Mouse (Mus musculus) hindbrain, embryonic 12.5 days (tissue): ENCODE data around the gene Was. TPM values are rescaled to one million over a fixed set of nuclear protein-coding genes. Genes with fewer than 3 reads are reported as not detected.

Experiments used
- ATAC-seq: fragments of 200-750 bp; cut with Nextera tagmentation; 2 replicates; pipeline ENCODE4 v1.8.0; 2017; ENCODE audit warnings: moderate TSS enrichment; ENCODE audit not compliant: low FRiP score
- H3K27ac ChIP-seq: fragments of 300-500 bp; sonication (generic); 2 replicates; pipeline ENCODE4 v1.5.1; 2016; ENCODE audit warnings: mild to moderate bottlenecking
- H3K27me3 ChIP-seq: fragments of 300-500 bp; sonication (generic); 2 replicates; pipeline ENCODE4 v1.6.1; 2016; ENCODE audit warnings: mild to moderate bottlenecking
- H3K36me3 ChIP-seq: fragments of 300-500 bp; sonication (generic); 2 replicates; pipeline ENCODE4 v1.6.1; 2016; ENCODE audit warnings: mild to moderate bottlenecking
- H3K4me1 ChIP-seq: fragments of 300-500 bp; sonication (generic); 2 replicates; pipeline ENCODE4 v1.6.1; 2016
- H3K4me2 ChIP-seq: fragments of 300-500 bp; sonication (generic); replicated peaks from 2 replicates; pipeline ENCODE4 v1.6.1; 2016; ENCODE audit warnings: mild to moderate bottlenecking
- H3K4me3 ChIP-seq: fragments of 300-500 bp; sonication (generic); 2 replicates; pipeline ENCODE4 v1.5.1; 2016; ENCODE audit warnings: mild to moderate bottlenecking
- H3K9ac ChIP-seq: fragments of 300-500 bp; sonication (generic); 2 replicates; pipeline ENCODE4 v1.6.1; 2016; ENCODE audit warnings: mild to moderate bottlenecking, moderate library complexity
- H3K9me3 ChIP-seq: fragments of 300-500 bp; sonication (generic); replicated peaks from 2 replicates; pipeline ENCODE4 v1.6.1; 2016; ENCODE audit warnings: mild to moderate bottlenecking
- WGBS: fragments of 180-500 bp; shearing (Covaris S2); methylation state at CpG from one replicate; pipeline ENCODE4 v1.1.7; 2016; 5-methylcytosine and 5-hydroxymethylcytosine counted together
- polyA plus RNA-seq: library from polyadenylated mRNA; unstranded; fragments of >200 nt; fragmentation: Nextera tagmentation; extraction: Ambion mirVana; gene quantifications from 2 replicates; pipeline ENCODE4 v1.2.1, GENCODE M21; 2016

Was gene
- polyA plus RNA-seq = 0.21 TPM in 1 of 2 replicates, not detected in the other

DNA sequence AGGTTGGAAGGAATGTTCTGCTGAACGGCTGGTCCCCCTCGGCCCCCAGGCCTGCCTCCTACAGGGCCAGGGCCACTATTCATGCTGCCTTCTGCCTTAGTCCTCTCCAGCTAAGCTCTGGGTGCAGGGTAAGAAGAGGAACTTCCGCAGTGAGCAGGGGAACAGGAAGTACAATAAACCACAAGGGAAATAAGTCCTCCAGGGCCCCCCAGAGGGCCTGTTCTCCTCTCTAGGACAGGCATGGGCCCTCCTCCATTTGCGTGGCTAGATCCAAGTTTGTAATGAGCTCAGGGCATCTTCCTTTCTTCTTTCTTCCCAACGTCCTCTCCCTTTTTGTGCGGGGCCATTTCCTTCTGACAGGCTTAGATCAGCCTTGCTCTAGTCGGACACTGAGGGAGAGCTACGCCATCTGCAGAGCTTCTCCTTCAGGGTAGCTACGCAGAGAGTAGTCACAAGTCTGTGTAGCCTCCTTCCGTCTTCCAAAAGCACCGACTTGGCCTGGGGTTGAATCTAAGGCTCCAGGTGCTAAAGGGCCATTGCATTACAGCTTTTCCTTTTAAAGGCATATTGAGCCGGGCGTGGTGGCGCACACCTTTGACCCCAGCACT, at the start of gene Was:
Gene Was, minus strand, starts transcription at position 153 of the 608 bp plus-strand sequence.
- Histone ChIP-seq H3K9ac (no peak within 1 kb of the TSS), H3K4me1 (no peaks in the 10 kb centered on the region), H3K27me3 (no peaks in the 10 kb centered on the region), H3K4me2 (no peak within 1 kb of the TSS), H3K36me3 (no peaks in the 10 kb centered on the region), H3K27ac (no peak within 1 kb of the TSS), H3K9me3 (peaks cover 3% of the 10 kb centered on the region; the same call in 1 of the 2 replicates), H3K4me3 (no peak within 1 kb of the TSS)
- ATAC-seq = no peak
- 77% methylated on average over 14 of the region's 14 CpGs for WGBS

DNA sequence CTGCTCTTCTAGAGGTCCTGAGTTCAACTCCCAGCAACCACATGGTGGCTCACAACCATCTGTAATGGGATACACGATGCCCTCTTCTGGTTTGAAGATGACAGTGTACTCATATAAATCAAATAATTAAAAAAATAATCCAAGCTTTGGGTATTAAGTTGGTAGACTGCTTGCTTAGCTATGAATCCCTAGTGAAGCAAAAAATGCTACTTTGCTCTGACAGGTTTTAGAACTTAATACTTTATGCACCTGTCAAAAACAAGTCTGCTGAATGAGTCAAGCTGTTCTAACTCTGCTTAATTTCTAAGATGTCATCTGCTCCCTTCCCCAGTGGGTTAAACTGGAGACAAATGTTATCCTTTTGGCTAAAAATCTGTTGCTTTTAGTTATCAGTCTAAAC, 49.2 kb upstream of the Was start:
- Histone ChIP-seq H3K36me3 (peaks cover 18% of the 10 kb centered on the region; the same call in 1 of the 2 replicates), H3K27me3 (no peaks in the 10 kb centered on the region), H3K9ac (no peak overlapping the region), H3K4me1 (peaks cover 9% of the 10 kb centered on the region), H3K4me2 (no peak overlapping the region), H3K9me3 (no peaks in the 10 kb centered on the region), H3K27ac (no peak overlapping the region), H3K4me3 (no peak overlapping the region)
- 50% methylated on average over 1 of the region's 1 CpGs for WGBS
- no peak for ATAC-seq

- no peaks in the 10 kb centered on the region for H3K27me3 ChIP-seq
- H3K4me3 ChIP-seq = no peak overlapping the region
- no peak overlapping the region for H3K9ac ChIP-seq
- H3K4me1 ChIP-seq = peaks cover 3% of the 10 kb centered on the region; the same call in 1 of the 2 replicates
- WGBS = 47% methylated on average over 2 of the region's 2 CpGs
- no peak for ATAC-seq
- peaks cover 5% of the 10 kb centered on the region; the same call in 1 of the 2 replicates for H3K36me3 ChIP-seq
- no peaks in the 10 kb centered on the region for H3K9me3 ChIP-seq
- no peak overlapping the region for H3K27ac ChIP-seq
- no peak overlapping the region for H3K4me2 ChIP-seq
Observed at GRCm38 (mm10) chrX:8135886-8136285, 45.6 kb upstream of the Was start.

DNA sequence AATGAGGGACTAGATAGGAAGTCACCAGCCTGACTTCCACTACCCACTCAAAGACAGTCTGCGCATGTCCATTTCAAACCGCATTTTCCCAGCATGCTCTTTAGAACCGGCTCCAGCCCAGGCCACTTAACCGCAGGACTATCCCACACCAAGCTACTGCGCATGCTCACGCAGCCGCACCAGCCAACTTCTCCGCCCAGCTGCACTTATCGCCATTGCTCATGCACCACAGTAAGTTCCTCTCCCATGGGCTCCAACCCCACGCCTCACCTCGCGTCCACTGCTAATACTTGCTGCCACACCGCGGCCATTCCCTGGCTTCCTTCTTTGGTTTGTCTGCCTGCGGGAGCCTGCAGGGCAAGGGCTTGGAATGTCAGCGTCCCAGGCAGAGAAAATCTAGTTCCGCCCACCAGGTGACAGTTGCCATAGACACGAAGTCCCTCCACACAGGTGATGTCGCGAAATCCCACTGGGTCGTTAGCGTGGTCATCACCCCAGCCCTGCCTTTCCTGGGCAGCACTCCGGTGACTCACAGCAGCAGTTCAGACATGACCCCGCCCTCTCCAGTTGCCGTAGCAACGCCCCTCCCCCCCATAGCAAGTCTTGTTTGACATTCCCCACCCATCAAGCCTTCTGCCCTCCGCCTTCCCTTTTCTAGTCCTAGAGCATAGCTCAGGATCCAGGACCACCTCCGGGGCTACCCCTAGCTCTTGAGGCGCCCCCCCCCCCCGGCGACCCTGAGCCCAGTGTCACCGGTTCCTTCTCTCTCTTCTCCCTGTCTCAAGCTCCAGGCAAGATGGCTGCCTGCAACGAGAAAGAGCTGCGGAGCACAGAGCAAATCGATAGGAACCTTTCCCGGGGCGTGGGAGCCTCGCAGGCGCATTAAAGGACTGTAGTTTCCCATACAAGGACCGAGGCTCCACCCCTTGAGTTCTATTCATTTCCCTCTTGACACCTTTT, 42.0 kb upstream of the Was start, which contains the start of gene Wdr13:
Gene Wdr13, minus strand, starts transcription at position 876 of the 960 bp plus-strand sequence.
- peak within 1 kb of the TSS; percentile 53 for H3K4me3 ChIP-seq
- H3K4me2 ChIP-seq = peak within 1 kb of the TSS; percentile 53
- WGBS = 15% methylated on average over 38 of the region's 40 CpGs
- no peaks in the 10 kb centered on the region for H3K27me3 ChIP-seq
- H3K9ac ChIP-seq = peak within 1 kb of the TSS; percentile 62
- no peaks in the 10 kb centered on the region for H3K9me3 ChIP-seq
- H3K4me1 ChIP-seq = peaks cover 3% of the 10 kb centered on the region; the same call in 1 of the 2 replicates
- peak; percentile 87 for ATAC-seq
- peak within 1 kb of the TSS; percentile 94 for H3K27ac ChIP-seq
- peaks cover 14% of the 10 kb centered on the region for H3K36me3 ChIP-seq

- H3K27me3 ChIP-seq = no peaks in the 10 kb centered on the region
- H3K4me1 ChIP-seq = peaks cover 3% of the 10 kb centered on the region; the same call in 1 of the 2 replicates
- H3K4me3 ChIP-seq = peak overlapping the region; percentile 53; the same call in 1 of the 2 replicates
- H3K9ac ChIP-seq = no peak overlapping the region
- no peaks in the 10 kb centered on the region for H3K9me3 ChIP-seq
- H3K36me3 ChIP-seq = peaks cover 14% of the 10 kb centered on the region
- H3K4me2 ChIP-seq = peak overlapping the region; percentile 53
- ATAC-seq = peak; percentile 15; the same call in 1 of the 2 replicates
- H3K27ac ChIP-seq = no peak overlapping the region; the same call in 1 of the 2 replicates
- WGBS = 93% methylated on average over 17 of the region's 17 CpGs
Observed at GRCm38 (mm10) chrX:8131393-8131792, 41.1 kb upstream of the Was start.

DNA sequence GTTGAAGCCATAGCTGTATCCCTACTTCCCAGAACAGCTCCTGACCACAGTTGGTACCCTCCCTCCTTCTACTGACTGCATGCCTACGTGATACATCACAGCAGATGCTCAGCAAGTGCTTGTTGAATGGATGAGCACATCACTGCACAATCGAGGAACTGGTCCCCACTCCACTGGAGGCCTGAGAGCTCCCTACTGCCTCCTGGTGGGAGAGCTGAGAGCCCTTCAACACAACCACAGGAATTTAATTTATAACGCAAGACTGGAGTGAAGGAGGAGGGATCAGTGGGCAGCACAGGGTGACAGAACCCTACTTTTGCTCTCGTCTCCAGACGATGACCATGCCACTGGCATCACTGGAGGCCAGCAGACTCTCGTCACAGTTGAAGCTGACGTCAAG, 34.9 kb upstream of the Was start:
- Histone ChIP-seq H3K4me1 (no peaks in the 10 kb centered on the region), H3K27me3 (no peaks in the 10 kb centered on the region), H3K4me3 (no peak overlapping the region), H3K9ac (no peak overlapping the region), H3K27ac (no peak overlapping the region), H3K36me3 (peaks cover 26% of the 10 kb centered on the region), H3K9me3 (no peaks in the 10 kb centered on the region; the same call in 1 of the 2 replicates), H3K4me2 (no peak overlapping the region)
- 81% methylated on average over 7 of the region's 7 CpGs for WGBS
- no peak for ATAC-seq

DNA sequence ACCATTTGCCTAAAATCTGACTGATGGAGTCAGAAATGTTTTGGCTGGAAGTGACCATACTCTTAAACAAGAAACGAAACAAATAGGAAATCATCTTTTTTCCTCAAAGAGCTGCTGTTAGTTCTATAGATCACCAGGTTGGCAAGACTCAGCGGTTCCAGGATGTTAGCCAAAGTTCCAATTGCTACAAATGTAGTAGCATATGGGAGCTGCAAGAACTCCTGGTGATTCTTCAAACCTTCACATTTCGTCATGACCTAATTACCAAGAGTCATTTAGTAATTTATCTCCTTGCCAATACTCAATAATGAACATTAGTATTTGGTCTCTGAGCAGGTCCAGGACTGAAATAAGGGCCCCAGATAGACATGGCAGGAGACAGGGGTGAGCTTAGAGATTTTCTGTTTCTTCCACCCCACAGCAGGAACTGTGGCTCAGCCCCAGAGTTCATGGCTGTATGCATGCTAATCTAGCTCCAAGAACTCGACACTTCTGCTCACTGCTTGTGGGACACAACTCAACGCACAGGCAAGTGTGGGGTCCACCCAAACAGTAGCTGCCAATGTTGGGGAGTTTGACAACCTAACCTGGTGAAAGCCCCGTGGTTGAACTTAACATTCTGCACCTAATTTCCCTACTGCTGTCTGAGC, 33.6 kb upstream of the Was start:
- Histone ChIP-seq H3K4me2 (no peak overlapping the region), H3K4me1 (no peaks in the 10 kb centered on the region), H3K4me3 (no peak overlapping the region), H3K9ac (no peak overlapping the region), H3K27me3 (no peaks in the 10 kb centered on the region), H3K36me3 (peaks cover 22% of the 10 kb centered on the region), H3K27ac (no peak overlapping the region), H3K9me3 (no peaks in the 10 kb centered on the region; the same call in 1 of the 2 replicates)
- 85% methylated on average over 6 of the region's 6 CpGs for WGBS
- ATAC-seq = no peak

- no peak overlapping the region for H3K27ac ChIP-seq
- no peaks in the 10 kb centered on the region for H3K27me3 ChIP-seq
- H3K4me2 ChIP-seq = no peak overlapping the region
- no peak overlapping the region for H3K9ac ChIP-seq
- no peaks in the 10 kb centered on the region for H3K4me1 ChIP-seq
- no peaks in the 10 kb centered on the region for H3K9me3 ChIP-seq
- no peaks in the 10 kb centered on the region for H3K36me3 ChIP-seq
- no peak for ATAC-seq
- H3K4me3 ChIP-seq = no peak overlapping the region
Observed at GRCm38 (mm10) chrX:8117264-8117663, 27.0 kb upstream of the Was start.

GRCm38 (mm10) chrX:8115275-8115674, 25.0 kb upstream of the Was start:
- 77% methylated on average over 4 of the region's 4 CpGs for WGBS
- H3K4me2 ChIP-seq = no peak overlapping the region
- H3K9ac ChIP-seq = no peak overlapping the region
- H3K27ac ChIP-seq = no peak overlapping the region
- no peaks in the 10 kb centered on the region for H3K9me3 ChIP-seq
- H3K4me1 ChIP-seq = no peaks in the 10 kb centered on the region
- no peak overlapping the region for H3K4me3 ChIP-seq
- no peaks in the 10 kb centered on the region for H3K27me3 ChIP-seq
- ATAC-seq = no peak
- no peaks in the 10 kb centered on the region for H3K36me3 ChIP-seq

- no peaks in the 10 kb centered on the region for H3K36me3 ChIP-seq
- WGBS = 89% methylated on average over 3 of the region's 3 CpGs
- no peaks in the 10 kb centered on the region for H3K9me3 ChIP-seq
- no peak overlapping the region for H3K9ac ChIP-seq
- no peaks in the 10 kb centered on the region for H3K27me3 ChIP-seq
- H3K4me3 ChIP-seq = no peak overlapping the region
- no peak for ATAC-seq
- 0 out of 2 replicates have a peak, but pooled peaks cover 4% of the 10 kb centered on the region for H3K4me1 ChIP-seq
- H3K27ac ChIP-seq = no peak overlapping the region
- no peak overlapping the region for H3K4me2 ChIP-seq
Observed at GRCm38 (mm10) chrX:8105019-8105418, 14.7 kb upstream of the Was start.

- no peaks in the 10 kb centered on the region for H3K27me3 ChIP-seq
- 74% methylated on average over 7 of the region's 7 CpGs for WGBS
- H3K4me2 ChIP-seq = no peak overlapping the region
- no peak overlapping the region for H3K27ac ChIP-seq
- no peaks in the 10 kb centered on the region for H3K9me3 ChIP-seq
- H3K36me3 ChIP-seq = no peaks in the 10 kb centered on the region
- no peak for ATAC-seq
- H3K4me3 ChIP-seq = no peak overlapping the region
- H3K4me1 ChIP-seq = 0 out of 2 replicates have a peak, but pooled peaks cover 4% of the 10 kb centered on the region
- no peak overlapping the region for H3K9ac ChIP-seq
Observed at GRCm38 (mm10) chrX:8102213-8102668, 11.9 kb upstream of the Was start.

- no peak overlapping the region for H3K4me2 ChIP-seq
- H3K4me3 ChIP-seq = no peak overlapping the region
- H3K9me3 ChIP-seq = no peaks in the 10 kb centered on the region
- 0 out of 2 replicates have a peak, but pooled peaks cover 4% of the 10 kb centered on the region for H3K4me1 ChIP-seq
- no peak overlapping the region for H3K9ac ChIP-seq
- WGBS = 20% methylated on average over 3 of the region's 3 CpGs
- peak; percentile 46 for ATAC-seq
- H3K36me3 ChIP-seq = no peaks in the 10 kb centered on the region
- H3K27me3 ChIP-seq = no peaks in the 10 kb centered on the region
- peak overlapping the region; percentile 79 for H3K27ac ChIP-seq
Observed at GRCm38 (mm10) chrX:8101017-8101416, 10.7 kb upstream of the Was start.
